Mouse (Mus musculus) retina, embryonic 14.5 days (tissue): ENCODE measurements around the gene Lamtor4.
A peak's percentile ranks its signal among the peaks of the same experiment; 100 is the strongest.
"Not testable (repeated sequence)": the region's sequence is repeated elsewhere in the genome, so short reads cannot be mapped to it uniquely, and the experiment has no call there.

ENCODE experiments used
- DNase-seq: peaks from one replicate; pipeline ENCODE4 v3.0.0-alpha.2; 2015; ENCODE audit warnings: low spot score

Gene Lamtor4

DNA sequence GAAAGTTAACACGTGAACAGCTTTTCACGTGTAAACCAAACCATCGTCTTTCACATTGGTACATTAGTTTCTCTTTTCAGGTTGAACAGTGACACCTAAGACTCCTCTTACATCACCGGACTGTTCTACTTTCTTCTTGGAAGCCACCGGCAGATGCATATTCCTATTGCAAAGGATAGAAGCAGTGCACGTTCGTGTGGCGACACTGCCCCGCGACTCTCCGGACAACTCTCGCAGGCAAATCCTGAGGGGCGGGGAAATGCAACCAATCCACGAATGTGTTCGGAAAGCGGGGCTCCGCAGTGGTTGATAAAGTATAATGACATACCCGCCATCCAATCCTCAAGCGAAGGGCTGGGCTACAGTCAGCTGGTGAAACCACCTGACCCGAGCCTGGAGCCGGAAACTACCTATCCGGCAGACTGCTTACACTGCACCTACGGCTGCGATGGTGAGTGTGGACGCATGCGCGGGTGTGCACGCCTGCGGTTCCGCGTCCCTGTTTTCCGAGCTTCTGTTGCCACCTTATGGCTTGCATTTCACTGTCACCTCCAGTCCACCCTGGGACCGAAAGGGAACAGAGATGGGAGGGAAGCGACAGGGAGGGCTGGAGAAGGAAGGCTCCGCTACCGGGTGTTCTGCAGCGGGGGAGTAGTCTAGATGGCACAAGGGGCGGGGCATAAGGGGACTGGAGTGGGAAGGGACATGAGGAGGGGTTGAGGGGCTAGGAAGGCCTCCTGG lies at the start of gene Lamtor4:
Gene Lamtor4 (plus strand): TSS at position 130 of the 741 bp plus-strand sequence.
- DNase-seq, result peak; percentile 96

DNA sequence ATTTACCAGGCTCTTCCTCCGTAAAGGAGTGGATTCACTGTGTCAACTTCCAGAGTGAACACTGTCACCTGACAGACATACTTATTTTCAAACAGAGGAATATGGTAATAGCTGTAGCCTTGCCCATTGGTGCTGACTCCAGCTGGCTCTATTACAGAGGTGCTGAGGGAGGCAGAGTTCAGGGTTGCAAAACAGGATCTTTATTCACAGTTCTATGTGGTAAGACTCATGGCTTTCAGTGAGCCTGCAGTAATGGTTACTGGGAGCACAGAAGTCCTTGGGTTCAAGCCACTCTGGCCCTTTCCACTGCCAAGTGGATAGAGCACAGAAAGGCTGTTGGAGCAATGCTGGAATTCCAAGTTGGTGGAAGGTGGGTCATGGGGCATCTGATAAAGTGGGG lies 48.0 kb upstream of the Lamtor4 start:
- no peak for DNase-seq

GRCm38 (mm10) chr5:138207873-138208272 lies 47.4 kb upstream of the Lamtor4 start:
- no peak for DNase-seq

GRCm38 (mm10) chr5:138216632-138217031 lies 38.6 kb upstream of the Lamtor4 start:
- not testable (repeated sequence) for DNase-seq

DNA sequence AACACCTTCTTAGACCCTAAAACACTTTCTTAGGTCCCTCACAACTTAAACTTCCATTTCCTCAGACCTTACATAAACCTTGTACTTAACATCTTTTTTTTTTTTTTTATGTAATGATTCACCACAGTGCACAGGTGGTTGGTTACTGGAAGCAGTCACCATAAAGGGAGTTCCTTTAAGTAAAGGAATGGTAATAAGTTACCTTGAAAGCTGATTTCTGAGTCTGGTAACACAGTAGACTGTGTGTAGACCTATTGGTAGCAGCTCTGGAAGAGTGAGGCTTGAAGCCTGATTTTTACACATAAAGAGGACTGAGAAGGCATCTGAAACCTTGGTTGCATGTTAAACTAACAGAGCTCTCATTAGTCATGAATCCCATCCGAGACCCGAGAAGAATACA lies 35.4 kb upstream of the Lamtor4 start:
- DNase-seq, result no peak

GRCm38 (mm10) chr5:138222111-138222510 lies 33.2 kb upstream of the Lamtor4 start:
- peak; percentile 89 for DNase-seq

DNA sequence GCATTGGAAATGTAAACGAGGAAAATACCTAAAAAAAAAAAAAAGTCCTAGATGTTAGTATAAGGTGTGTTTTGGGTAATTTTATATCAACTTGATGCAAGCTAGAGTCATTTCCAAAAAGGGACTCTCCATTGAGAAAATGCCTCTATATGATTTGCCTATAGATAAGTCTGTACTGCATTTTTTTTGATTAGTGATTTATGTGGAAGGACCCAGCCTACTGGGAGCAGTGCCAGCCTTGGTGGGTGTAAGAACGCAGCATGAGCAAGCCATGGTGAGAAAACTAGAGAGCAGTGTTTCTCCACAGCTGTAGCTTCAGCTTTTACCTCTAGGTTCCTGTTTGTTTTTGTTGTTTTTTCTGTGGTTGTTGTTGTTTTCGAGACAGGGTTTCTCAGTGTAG lies 32.0 kb upstream of the Lamtor4 start:
- no peak for DNase-seq

DNA sequence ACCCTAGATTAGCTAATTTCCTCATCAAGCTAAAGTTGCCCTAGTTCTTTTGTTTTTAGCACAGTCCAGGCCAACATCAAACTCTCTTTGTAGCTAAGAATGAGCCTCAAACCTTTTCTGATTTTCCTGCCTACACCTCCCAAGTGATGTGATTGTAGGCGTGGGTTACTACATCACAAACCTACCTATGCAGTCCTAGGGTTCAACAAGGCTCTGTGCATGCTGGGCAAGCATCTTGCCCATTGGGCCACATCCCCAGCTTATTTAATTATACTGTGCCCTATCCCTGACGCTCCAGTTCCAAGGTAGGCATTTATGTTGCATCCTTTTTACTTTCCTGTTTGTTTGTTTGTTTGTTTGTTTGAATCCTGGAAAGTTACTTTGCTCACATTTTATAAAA lies 29.6 kb upstream of the Lamtor4 start, which contains the start of gene Nxpe5:
Gene Nxpe5 (plus strand): TSS at position 199 of the 400 bp plus-strand sequence.
- no peak for DNase-seq

- no peak for DNase-seq
Observed at GRCm38 (mm10) chr5:138226491-138226890, 28.8 kb upstream of the Lamtor4 start.

DNA sequence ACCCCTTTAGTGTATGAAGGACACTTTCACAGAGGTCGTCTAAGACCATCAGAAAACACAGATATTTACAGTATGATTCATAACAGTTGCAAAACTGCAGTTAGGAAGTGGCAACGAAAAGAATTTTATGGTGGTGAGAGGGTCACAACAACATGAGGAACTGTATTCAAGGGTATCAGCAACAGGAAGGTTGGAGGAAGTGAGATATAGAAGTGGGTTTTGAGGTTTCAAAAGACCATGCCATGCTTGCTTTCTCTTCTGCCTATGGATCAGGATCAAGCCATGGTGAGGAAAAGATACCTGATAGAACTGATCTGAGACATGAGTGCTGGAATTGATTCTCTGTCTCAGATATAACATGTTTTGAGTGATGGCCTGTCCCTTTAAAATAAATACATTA lies 27.9 kb upstream of the Lamtor4 start:
- no peak for DNase-seq

DNA sequence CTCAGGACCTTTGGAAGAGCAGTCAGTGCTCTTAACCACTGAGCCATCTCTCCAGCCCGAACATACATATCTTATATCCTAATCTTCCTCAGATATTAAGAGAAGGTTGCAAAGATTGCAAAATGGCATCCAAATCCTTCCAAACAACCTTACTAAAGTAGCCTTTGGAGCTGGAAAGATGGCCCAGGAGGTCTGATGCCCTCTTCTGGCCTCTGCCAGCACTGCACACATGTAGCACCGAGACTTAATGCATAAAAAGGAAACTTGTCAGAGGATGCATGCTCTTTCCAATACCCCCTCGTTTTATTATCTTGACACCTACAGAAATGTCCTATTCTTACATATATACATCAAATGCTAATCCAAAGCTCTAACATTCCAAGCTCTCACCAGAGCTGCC lies 27.3 kb upstream of the Lamtor4 start:
- peak; percentile 38 for DNase-seq

DNA sequence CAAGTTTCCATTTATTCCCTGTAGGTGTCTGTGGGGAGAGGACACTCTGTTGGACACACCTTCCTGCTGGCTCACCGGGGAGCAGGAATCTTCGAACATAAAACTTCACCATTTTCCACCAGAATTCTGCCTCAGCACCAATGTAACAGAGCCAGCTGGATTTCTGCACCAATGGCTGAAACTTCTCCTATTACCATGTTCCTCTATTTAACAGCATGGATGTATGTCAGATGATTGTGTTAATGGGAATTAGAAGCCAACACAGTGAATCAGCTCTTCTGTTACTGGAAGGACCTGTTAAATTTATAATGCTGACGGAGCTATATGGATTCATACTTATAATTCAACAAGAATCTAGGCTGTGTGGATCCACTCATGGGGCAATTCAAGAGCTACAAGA lies 25.8 kb upstream of the Lamtor4 start:
- no peak for DNase-seq

DNA sequence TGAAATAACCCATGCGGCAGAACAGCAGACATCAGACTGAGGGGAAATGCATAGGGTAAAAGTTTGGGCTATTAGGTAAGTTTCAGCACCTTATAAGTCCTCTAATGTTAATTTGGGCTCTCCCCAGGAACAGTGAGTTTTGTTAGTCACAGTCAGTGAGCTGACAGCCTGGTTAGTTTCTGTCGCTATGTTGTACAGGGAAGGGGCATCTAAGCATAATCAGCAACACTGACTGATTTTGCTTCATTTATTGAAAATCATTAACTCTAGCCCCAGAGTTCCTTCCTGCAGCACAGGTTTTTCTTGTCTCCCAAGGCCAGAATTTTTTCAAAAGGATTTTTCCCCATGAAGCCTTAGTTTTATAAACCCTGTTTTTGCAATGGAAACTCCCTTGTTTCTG lies 21.5 kb upstream of the Lamtor4 start:
- no peak for DNase-seq

DNA sequence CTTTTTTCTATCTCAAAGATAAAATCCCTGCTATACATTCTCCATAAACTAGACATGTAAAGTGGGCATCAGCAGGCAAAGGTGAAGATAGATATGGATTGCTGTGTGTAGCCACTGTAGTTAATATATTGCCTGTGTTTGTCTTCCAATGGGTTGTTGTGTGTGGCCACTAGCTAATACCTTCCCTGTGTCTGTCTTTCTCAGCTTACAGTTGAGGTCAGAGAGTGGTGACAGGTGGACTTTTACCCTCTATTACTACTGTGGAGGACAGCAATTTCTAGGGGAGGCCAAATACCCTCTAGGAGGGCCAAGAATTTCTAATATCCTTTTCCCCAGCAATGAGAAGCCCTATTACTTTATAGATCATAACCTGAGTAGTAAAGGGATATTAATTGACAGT lies 21.1 kb upstream of the Lamtor4 start:
- DNase-seq, result no peak

- DNase-seq, result no peak
Observed at GRCm38 (mm10) chr5:138241511-138241910, 13.8 kb upstream of the Lamtor4 start.

GRCm38 (mm10) chr5:138251144-138251543 lies 4.1 kb upstream of the Lamtor4 start:
- no peak for DNase-seq

DNA sequence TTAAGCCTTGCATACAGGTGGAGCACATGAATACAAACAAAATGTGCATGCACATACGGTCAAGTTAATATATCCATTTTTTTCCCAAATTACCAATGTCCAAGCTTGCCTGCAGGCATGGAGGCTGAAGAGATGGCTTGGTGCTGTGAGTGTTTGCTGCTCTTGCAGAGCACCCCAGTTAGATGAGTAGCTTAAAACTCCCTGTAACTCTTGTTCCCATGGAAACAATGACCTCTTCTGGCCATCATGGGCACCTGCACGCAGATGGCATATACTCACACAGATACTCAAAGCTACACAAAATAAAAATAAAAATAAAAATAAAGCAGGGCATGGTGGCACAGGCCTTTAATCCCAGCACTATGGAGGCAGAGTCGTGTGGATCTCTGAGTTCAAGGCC lies 2.2 kb upstream of the Lamtor4 start:
- DNase-seq, result no peak

DNA sequence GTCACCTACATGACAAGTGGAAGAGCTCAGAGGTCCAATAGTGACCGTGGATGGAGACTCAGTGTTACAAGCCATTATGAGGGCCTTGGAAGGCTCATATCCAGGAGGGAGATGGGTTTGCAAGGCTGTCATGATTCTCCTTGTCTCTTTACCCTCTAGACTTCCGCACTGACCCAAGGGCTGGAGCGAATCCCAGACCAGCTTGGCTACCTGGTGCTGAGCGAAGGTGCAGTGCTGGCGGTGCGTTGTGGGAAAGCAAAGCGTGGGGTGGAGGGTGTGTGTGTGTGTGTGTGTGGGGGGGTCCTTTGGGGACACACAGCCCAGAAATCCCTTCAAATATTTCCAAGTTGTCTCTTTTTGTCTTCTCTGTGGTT lies 799 bp downstream of the Lamtor4 start:
- DNase-seq, result no peak

DNA sequence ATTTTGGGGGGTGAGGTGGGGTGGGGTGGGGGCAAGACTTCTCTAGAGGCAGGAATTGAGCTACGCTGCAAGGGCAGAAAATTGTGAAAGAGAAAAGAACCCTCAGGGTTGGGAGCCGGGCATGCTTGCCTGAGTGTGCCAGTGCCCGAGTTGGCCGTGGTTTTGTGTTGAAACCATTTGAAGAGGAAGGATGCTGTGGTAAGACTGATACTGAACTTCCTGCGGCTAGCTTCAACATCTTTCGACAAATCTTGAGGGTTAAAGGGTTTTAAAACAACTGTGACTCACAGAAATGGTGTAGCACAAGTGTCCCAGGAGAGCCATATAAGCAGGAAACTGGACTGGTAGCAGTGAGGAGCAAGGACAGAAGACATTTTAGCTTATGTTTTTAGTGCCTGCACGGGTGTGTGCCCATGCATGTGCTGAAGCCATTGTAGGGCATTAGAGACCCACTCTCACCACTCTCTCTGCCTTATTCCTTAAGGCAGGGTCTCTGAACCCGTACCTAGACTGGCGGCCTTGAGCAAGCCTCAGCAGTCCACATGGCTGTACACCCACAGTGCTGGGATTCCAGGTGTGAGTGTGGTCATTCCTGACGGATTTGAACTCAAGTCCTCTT lies 1.8 kb downstream of the Lamtor4 start:
- no peak for DNase-seq

- DNase-seq, result no peak
Observed at GRCm38 (mm10) chr5:138257585-138257978, 2.3 kb downstream of the Lamtor4 start.

- DNase-seq, result no peak
Observed at GRCm38 (mm10) chr5:138258078-138258477, 2.8 kb downstream of the Lamtor4 start.

GRCm38 (mm10) chr5:138258542-138258941 lies 3.3 kb downstream of the Lamtor4 start:
- DNase-seq, result no peak

DNA sequence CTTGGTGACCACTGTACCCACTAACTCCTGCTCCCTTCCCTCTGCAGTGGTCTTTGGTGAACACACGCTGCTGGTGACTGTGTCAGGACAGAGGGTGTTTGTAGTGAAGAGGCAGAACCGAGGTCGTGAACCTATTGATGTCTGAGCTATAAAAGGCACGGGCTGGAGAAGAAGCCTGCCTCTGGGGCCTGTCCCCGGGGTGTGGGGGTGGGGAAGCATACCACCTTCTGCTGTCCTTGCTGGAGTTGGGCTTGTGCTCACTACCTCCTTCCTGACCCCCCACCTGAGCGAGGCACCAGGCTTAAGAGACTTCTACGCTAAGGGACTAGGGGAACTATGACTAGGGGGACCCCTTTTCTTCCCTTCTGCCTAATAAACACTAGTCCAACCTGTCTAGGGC lies 3.7 kb downstream of the Lamtor4 start:
- DNase-seq, result no peak

- DNase-seq, result no peak
Observed at GRCm38 (mm10) chr5:138260051-138260450, 4.8 kb downstream of the Lamtor4 start.
